Mouse (Mus musculus) megakaryocyte, embryonic 14.5 days (primary cell): ENCODE data around the gene Cela3a.

Experiments used
- FLI1 ChIP-seq: IDR thresholded peaks from 2 replicates; pipeline ENCODE4 v1.6.1; 2012; ENCODE audit warnings: low read length, inconsistent platforms, mixed read lengths
- GATA1 ChIP-seq: IDR thresholded peaks from 3 replicates; pipeline ENCODE4 v1.6.1; 2012; ENCODE audit warnings: mixed read lengths, low read length, inconsistent platforms, borderline replicate concordance

DNA sequence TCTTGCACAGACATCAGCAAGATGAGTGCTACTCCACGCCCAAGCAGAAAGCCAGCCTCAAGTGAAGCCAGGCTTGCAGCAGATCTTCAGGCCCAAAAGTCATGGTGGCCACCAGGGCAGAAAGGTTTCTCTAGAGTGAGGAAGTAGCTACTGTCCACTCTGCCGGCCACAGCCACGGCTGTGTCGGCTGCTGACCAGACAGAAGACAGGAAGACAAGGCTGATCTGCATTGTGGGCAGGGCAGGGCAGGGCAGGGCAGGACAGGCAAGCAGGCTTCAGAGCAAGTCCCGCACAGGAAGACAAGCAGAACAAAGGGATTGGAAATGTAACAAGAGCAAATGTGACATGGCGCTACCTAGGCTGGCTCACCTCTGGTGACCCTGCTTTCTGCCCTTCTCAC lies 35.9 kb downstream of the Cela3a start:
- TF ChIP-seq FLI1 = no peak
- no peak for TF ChIP-seq GATA1
